Mouse (Mus musculus): ENCODE measurements around the gene Hmcn1. TPM values are rescaled to one million over a fixed set of nuclear protein-coding genes. Genes with fewer than 3 reads are reported as not detected.

Gene Hmcn1
- polyA plus RNA-seq, 1 experiment from 2014 or later: 22.1 TPM

GRCm38 (mm10) chr1:150805466-150805865, 187.8 kb downstream of the Hmcn1 start:
- no peaks in the 10 kb centered on the region for H3K9me3 ChIP-seq (ENCODE audit: control insufficient read depth, low read depth, low read length)
- no peak overlapping the region for H3K4me2 ChIP-seq (replicated peaks; ENCODE audit: low read depth, low read length)
- no peaks in the 10 kb centered on the region for H3K27me3 ChIP-seq (ENCODE audit: control insufficient read depth, insufficient read depth, low read length)
- no peak overlapping the region for H3K4me3 ChIP-seq (ENCODE audit: low read depth, low read length)
- 92% methylated on average over 2 of the region's 2 CpGs for WGBS
- no peaks in the 10 kb centered on the region for H3K36me3 ChIP-seq (ENCODE audit: control insufficient read depth, insufficient read depth, low read length)
- no peak overlapping the region; the same call in 1 of the 2 replicates for H3K27ac ChIP-seq (ENCODE audit: low read length)
- peaks cover 5% of the 10 kb centered on the region; the same call in 1 of the 2 replicates for H3K4me1 ChIP-seq (ENCODE audit: control insufficient read depth, insufficient read depth, low read length)
- no peak overlapping the region for H3K9ac ChIP-seq (replicated peaks; ENCODE audit: low read depth, low read length)
- ATAC-seq (ENCODE audit: insufficient number of reproducible peaks, insufficient read depth, low FRiP score, low read depth): no peak

DNA sequence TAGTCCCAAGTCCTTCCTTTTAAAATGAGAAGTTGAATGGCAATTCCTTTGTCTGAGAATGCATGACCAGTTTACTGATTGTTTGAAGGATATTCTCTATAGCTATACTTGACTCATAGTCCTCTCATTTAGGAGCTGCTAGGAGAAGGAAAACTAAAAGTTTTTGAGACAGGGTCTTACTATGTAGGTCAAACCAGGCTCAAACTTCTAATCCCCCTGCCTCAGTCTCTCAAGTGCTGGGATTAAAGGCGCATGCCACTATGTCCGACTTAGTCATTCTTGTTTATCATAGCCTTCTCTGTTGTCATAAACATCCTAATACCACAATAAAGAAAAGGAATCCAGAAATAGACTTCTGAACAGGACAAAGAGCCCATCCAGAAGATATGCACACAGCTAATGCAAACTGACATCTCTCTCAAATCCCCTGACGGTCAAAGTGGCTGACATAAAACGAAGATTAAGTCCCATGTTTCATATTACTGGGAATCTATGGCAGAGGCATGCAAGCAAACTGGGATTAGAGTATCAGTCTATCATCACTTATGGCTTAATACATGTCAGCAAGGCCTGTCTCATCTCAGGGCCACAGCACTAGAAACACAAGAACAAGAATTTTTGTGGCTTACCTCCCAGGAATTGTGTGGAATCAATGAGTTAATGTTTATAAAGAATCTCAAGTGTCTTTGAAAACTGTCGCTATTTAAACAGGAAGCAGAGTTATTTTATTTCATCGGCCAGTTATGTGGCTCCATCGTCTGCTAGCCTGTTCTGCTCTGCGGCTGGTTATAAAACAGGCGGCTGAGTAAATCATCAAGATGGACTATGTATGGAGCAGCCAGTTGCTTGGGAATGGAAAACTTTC, 188.8 kb downstream of the Hmcn1 start:
- 31% methylated on average over 9 of the region's 9 CpGs for WGBS
- H3K9ac ChIP-seq (replicated peaks; ENCODE audit: low read depth, low read length): no peak overlapping the region
- H3K9me3 ChIP-seq (ENCODE audit: control insufficient read depth, low read depth, low read length): no peaks in the 10 kb centered on the region
- peaks cover 5% of the 10 kb centered on the region; the same call in 1 of the 2 replicates for H3K4me1 ChIP-seq (ENCODE audit: control insufficient read depth, insufficient read depth, low read length)
- no peak overlapping the region for H3K4me3 ChIP-seq (ENCODE audit: low read depth, low read length)
- no peak overlapping the region for H3K27ac ChIP-seq (ENCODE audit: low read length)
- ATAC-seq (ENCODE audit: insufficient number of reproducible peaks, insufficient read depth, low FRiP score, low read depth): peak; percentile 82; the same call in 1 of the 2 replicates
- no peaks in the 10 kb centered on the region for H3K27me3 ChIP-seq (ENCODE audit: control insufficient read depth, insufficient read depth, low read length)
- H3K4me2 ChIP-seq (replicated peaks; ENCODE audit: low read depth, low read length): no peak overlapping the region
- H3K36me3 ChIP-seq (ENCODE audit: control insufficient read depth, insufficient read depth, low read length): no peaks in the 10 kb centered on the region

DNA sequence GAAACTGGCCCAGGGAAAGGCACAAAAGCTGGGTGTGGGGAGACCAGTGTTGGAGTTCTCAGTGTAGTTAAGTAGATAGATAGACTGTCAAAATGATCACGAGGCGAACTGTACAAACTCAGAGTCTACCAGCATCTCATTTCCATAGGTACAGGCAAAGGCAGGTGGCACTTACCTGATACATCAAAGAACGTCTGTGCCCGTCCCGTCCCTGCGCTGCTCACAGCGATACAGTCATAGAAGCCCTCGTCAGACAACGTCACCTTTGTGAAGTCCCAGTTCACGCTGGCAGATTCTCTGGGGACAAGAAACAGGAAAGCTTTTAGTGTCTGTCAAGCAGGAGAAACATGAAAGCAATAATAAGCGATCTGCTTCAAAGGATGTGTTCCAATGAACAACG, 190.6 kb downstream of the Hmcn1 start:
- no peaks in the 10 kb centered on the region for H3K27me3 ChIP-seq (ENCODE audit: control insufficient read depth, insufficient read depth, low read length)
- no peak overlapping the region for H3K4me3 ChIP-seq (ENCODE audit: low read depth, low read length)
- 85% methylated on average over 12 of the region's 12 CpGs for WGBS
- H3K9ac ChIP-seq (replicated peaks; ENCODE audit: low read depth, low read length): no peak overlapping the region
- ATAC-seq (ENCODE audit: insufficient number of reproducible peaks, insufficient read depth, low FRiP score, low read depth): no peak
- H3K36me3 ChIP-seq (ENCODE audit: control insufficient read depth, insufficient read depth, low read length): no peaks in the 10 kb centered on the region
- no peak overlapping the region for H3K27ac ChIP-seq (ENCODE audit: low read length)
- no peak overlapping the region for H3K4me2 ChIP-seq (replicated peaks; ENCODE audit: low read depth, low read length)
- peaks cover 5% of the 10 kb centered on the region; the same call in 1 of the 2 replicates for H3K4me1 ChIP-seq (ENCODE audit: control insufficient read depth, insufficient read depth, low read length)
- H3K9me3 ChIP-seq (ENCODE audit: control insufficient read depth, low read depth, low read length): no peaks in the 10 kb centered on the region

GRCm38 (mm10) chr1:150800611-150801263, 192.5 kb downstream of the Hmcn1 start:
- Histone ChIP-seq H3K36me3 (ENCODE audit: control insufficient read depth, insufficient read depth, low read length) (no peaks in the 10 kb centered on the region), H3K4me2 (replicated peaks; ENCODE audit: low read depth, low read length) (no peak overlapping the region), H3K4me1 (ENCODE audit: control insufficient read depth, insufficient read depth, low read length) (peaks cover 5% of the 10 kb centered on the region; the same call in 1 of the 2 replicates), H3K4me3 (ENCODE audit: low read depth, low read length) (no peak overlapping the region), H3K27ac (ENCODE audit: low read length) (no peak overlapping the region), H3K27me3 (ENCODE audit: control insufficient read depth, insufficient read depth, low read length) (no peaks in the 10 kb centered on the region), H3K9ac (replicated peaks; ENCODE audit: low read depth, low read length) (no peak overlapping the region), H3K9me3 (ENCODE audit: control insufficient read depth, low read depth, low read length) (no peaks in the 10 kb centered on the region; the same call in 1 of the 2 replicates)
- ATAC-seq (ENCODE audit: insufficient number of reproducible peaks, insufficient read depth, low FRiP score, low read depth): no peak
- 80% methylated on average over 8 of the region's 8 CpGs for WGBS

DNA sequence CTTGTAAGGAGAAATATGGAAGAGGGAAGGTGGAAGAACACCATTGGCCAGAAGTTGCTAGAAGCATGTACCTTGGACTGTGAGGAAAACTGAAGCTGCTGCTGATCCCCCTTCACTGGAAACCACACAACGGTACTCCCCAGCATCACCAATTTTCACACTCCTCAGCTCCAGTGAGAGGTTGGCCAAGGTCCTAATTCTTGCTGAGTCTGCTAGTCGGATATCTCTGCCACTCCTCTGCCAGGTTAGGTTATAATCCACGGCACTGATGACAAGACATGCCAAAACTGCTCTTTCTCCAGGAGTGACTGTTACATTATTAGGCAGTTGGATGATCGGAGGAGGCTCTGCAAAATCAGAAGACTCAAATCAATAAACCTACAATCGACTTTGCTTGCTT, 194.6 kb downstream of the Hmcn1 start:
- no peak overlapping the region for H3K9ac ChIP-seq (replicated peaks; ENCODE audit: low read depth, low read length)
- no peaks in the 10 kb centered on the region for H3K27me3 ChIP-seq (ENCODE audit: control insufficient read depth, insufficient read depth, low read length)
- no peak overlapping the region for H3K4me2 ChIP-seq (replicated peaks; ENCODE audit: low read depth, low read length)
- 94% methylated on average over 5 of the region's 5 CpGs for WGBS
- H3K36me3 ChIP-seq (ENCODE audit: control insufficient read depth, insufficient read depth, low read length): no peaks in the 10 kb centered on the region
- H3K4me3 ChIP-seq (ENCODE audit: low read depth, low read length): no peak overlapping the region
- no peak for ATAC-seq (ENCODE audit: insufficient number of reproducible peaks, insufficient read depth, low FRiP score, low read depth)
- no peak overlapping the region for H3K27ac ChIP-seq (ENCODE audit: low read length)
- H3K4me1 ChIP-seq (ENCODE audit: control insufficient read depth, insufficient read depth, low read length): no peaks in the 10 kb centered on the region
- H3K9me3 ChIP-seq (ENCODE audit: control insufficient read depth, low read depth, low read length): no peaks in the 10 kb centered on the region; the same call in 1 of the 2 replicates

DNA sequence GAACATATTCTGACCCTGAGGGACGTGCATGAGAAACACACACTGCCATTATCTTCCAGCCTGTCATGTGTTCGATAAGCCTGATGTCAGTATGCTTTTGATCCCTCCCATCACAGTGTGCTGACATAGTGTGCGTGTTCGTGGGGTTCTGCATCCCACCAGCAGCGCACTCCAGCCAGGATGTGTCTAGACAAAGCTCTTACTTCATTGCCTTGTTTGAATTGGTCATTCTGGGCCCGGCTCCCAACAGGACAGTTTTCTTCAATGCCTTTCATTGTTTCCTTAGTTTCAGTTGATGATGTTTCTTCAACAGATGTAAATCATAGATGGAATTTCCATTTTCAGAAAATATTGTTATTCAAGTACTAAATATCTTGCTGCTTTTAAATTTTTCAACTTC, 206.5 kb downstream of the Hmcn1 start:
- Histone ChIP-seq H3K4me2 (replicated peaks; ENCODE audit: low read depth, low read length) (no peak overlapping the region), H3K4me1 (ENCODE audit: control insufficient read depth, insufficient read depth, low read length) (no peaks in the 10 kb centered on the region), H3K9ac (replicated peaks; ENCODE audit: low read depth, low read length) (no peak overlapping the region), H3K27me3 (ENCODE audit: control insufficient read depth, insufficient read depth, low read length) (no peaks in the 10 kb centered on the region), H3K9me3 (ENCODE audit: control insufficient read depth, low read depth, low read length) (no peaks in the 10 kb centered on the region), H3K27ac (ENCODE audit: low read length) (no peak overlapping the region), H3K4me3 (ENCODE audit: low read depth, low read length) (no peak overlapping the region), H3K36me3 (ENCODE audit: control insufficient read depth, insufficient read depth, low read length) (no peaks in the 10 kb centered on the region)
- no peak for ATAC-seq (ENCODE audit: insufficient number of reproducible peaks, insufficient read depth, low FRiP score, low read depth)
- 77% methylated on average over 6 of the region's 6 CpGs for WGBS

GRCm38 (mm10) chr1:150783070-150783842, 210.0 kb downstream of the Hmcn1 start:
- H3K9ac ChIP-seq (replicated peaks; ENCODE audit: low read depth, low read length): no peak overlapping the region
- no peak overlapping the region for H3K4me2 ChIP-seq (replicated peaks; ENCODE audit: low read depth, low read length)
- no peaks in the 10 kb centered on the region for H3K36me3 ChIP-seq (ENCODE audit: control insufficient read depth, insufficient read depth, low read length)
- H3K9me3 ChIP-seq (ENCODE audit: control insufficient read depth, low read depth, low read length): no peaks in the 10 kb centered on the region
- no peak for ATAC-seq (ENCODE audit: insufficient number of reproducible peaks, insufficient read depth, low FRiP score, low read depth)
- H3K4me3 ChIP-seq (ENCODE audit: low read depth, low read length): no peak overlapping the region
- 60% methylated on average over 15 of the region's 15 CpGs for WGBS
- H3K27ac ChIP-seq (ENCODE audit: low read length): no peak overlapping the region
- H3K27me3 ChIP-seq (ENCODE audit: control insufficient read depth, insufficient read depth, low read length): no peaks in the 10 kb centered on the region
- H3K4me1 ChIP-seq (ENCODE audit: control insufficient read depth, insufficient read depth, low read length): no peaks in the 10 kb centered on the region

DNA sequence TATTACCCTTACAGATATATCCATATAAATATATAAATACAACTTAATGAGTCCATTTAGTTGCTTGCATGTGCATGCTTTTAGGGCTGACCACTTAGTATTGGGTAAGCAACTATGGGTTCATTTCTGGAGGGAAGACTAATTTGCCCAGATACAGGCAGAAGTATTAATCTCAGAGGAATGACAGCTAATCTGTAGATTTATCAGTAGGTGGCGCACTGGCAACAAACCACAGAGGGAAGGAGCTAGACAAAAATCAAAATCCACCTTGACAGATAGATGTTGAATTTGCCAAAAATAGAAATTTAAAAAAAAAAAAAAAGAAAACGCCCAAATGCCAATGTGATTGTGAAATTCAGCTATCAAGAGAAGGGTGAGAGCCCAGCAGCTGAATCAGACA, 213.3 kb downstream of the Hmcn1 start:
- Histone ChIP-seq H3K9ac (replicated peaks; ENCODE audit: low read depth, low read length) (no peak overlapping the region), H3K4me2 (replicated peaks; ENCODE audit: low read depth, low read length) (no peak overlapping the region), H3K9me3 (ENCODE audit: control insufficient read depth, low read depth, low read length) (no peaks in the 10 kb centered on the region), H3K36me3 (ENCODE audit: control insufficient read depth, insufficient read depth, low read length) (no peaks in the 10 kb centered on the region), H3K27ac (ENCODE audit: low read length) (no peak overlapping the region), H3K4me1 (ENCODE audit: control insufficient read depth, insufficient read depth, low read length) (no peaks in the 10 kb centered on the region), H3K27me3 (ENCODE audit: control insufficient read depth, insufficient read depth, low read length) (no peaks in the 10 kb centered on the region), H3K4me3 (ENCODE audit: low read depth, low read length) (no peak overlapping the region)
- ATAC-seq (ENCODE audit: insufficient number of reproducible peaks, insufficient read depth, low FRiP score, low read depth): no peak
- 50% methylated on average over 2 of the region's 2 CpGs for WGBS
